ENCODE assay signal across 7 mouse cellular contexts in the genomic region with DNA sequence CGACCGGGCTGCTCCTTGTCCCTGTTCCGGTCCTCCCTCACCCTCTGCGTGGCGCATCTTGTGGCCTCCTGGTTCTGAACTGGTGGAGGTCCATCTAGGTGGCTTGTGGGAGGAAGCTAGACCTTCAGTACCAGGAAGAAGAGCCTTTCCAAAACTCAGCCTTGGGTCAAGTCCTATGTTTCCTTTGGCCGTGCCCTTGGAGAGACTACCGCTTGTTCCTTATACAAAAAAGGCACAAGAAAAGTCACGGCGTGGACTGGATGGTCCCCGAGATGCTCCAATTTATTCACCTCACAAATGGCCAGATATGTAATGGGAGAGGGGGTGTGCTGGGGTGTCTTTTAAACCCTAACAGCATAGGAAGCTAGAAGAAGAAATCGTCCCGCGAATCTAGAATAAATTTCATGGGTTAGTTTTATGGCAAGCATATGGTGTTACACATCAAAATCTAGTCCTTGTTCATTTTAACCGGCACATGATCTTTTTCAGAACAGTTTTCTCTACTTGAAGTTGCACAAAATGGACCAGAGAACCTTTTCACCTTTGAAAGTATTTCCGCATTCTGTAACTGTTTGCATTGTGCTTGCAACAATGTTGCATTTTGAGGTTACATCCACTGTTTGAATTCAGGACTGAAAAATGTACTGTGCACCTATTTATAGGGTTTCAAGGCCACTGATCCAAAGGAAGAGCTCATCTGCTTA. TPM values are rescaled to one million over a fixed set of nuclear protein-coding genes. Genes with fewer than 3 reads are reported as not detected.
DNase-seq lines count a peak whose midpoint lies in the region; ATAC-seq and TF ChIP-seq lines count a peak whose summit lies in the region.

TSS of gene Rnf146 (minus strand) at position 246 of the 704 bp plus-strand sequence.

- H3K36me3 ChIP-seq in limb, embryonic 15.5 days = no peaks in the 10 kb centered on the region

- DNase-seq in 3T3-L1 (ENCODE audit: low read depth, low spot score) = peak; percentile 63
- no peak for DNase-seq in heart, postnatal 36 days
- DNase-seq in urinary bladder, postnatal 10 days (ENCODE audit: low spot score) = no peak

- intact Hi-C loops in heart, postnatal 36 days (cut with DNase I) = no loop called here

- no peaks in the 10 kb centered on the region for H3K27me3 ChIP-seq in limb, embryonic 15.5 days

- TF ChIP-seq CTCF in embryonic fibroblast, embryonic 13.5 days (IDR thresholded peaks at IDR 0.05; ENCODE audit: borderline replicate concordance, insufficient read depth, low read length) = no peak
- TF ChIP-seq CTCF in olfactory bulb, adult 2 months (IDR thresholded peaks at IDR 0.05; ENCODE audit: insufficient read depth, low read depth, low read length) = no peak

- H3K4me1 ChIP-seq in embryonic fibroblast, embryonic 13.5 days (ENCODE audit: control insufficient read depth, insufficient read depth, low read length) = no peaks in the 10 kb centered on the region
- peaks cover 4% of the 10 kb centered on the region; the same call in 1 of the 2 replicates for H3K4me1 ChIP-seq in limb, embryonic 15.5 days
- no peaks in the 10 kb centered on the region for H3K4me1 ChIP-seq in olfactory bulb, adult 2 months (ENCODE audit: control insufficient read depth, insufficient read depth, low read length)

- peak; percentile 99 for TF ChIP-seq POLR2A in embryonic fibroblast, embryonic 13.5 days (IDR thresholded peaks at IDR 0.05; ENCODE audit: low read depth, low read length)
- no peak; the same call in 1 of the 2 replicates for TF ChIP-seq POLR2A in olfactory bulb, adult 2 months (IDR thresholded peaks at IDR 0.05; ENCODE audit: insufficient read depth, low read depth, low read length)

- peak; percentile 21 for ATAC-seq in CD4-positive, CD25-positive, alpha-beta regulatory T cell, adult 4 months
- no peak; the same call in 1 of the 2 replicates for ATAC-seq in limb, embryonic 15.5 days (ENCODE audit: insufficient number of reproducible peaks, low FRiP score, low TSS enrichment, low read depth)

- peak within 1 kb of the TSS; percentile 77 for H3K4me3 ChIP-seq in embryonic fibroblast, embryonic 13.5 days (ENCODE audit: insufficient read depth, low read length)
- peak within 1 kb of the TSS; percentile 83 for H3K4me3 ChIP-seq in limb, embryonic 15.5 days
- peak within 1 kb of the TSS; percentile 93 for H3K4me3 ChIP-seq in olfactory bulb, adult 2 months (ENCODE audit: insufficient read depth, low read depth, low read length)

- H3K9me3 ChIP-seq in limb, embryonic 15.5 days = no peaks in the 10 kb centered on the region

- peak within 1 kb of the TSS; percentile 50 for H3K4me2 ChIP-seq in limb, embryonic 15.5 days

- H3K27ac ChIP-seq in embryonic fibroblast, embryonic 13.5 days (ENCODE audit: insufficient read depth, low read length) = peak within 1 kb of the TSS; percentile 81
- H3K27ac ChIP-seq in limb, embryonic 15.5 days = peak within 1 kb of the TSS; percentile 100
- peak within 1 kb of the TSS; percentile 84 for H3K27ac ChIP-seq in olfactory bulb, adult 2 months (ENCODE audit: insufficient read depth, low read depth, low read length)

- peak within 1 kb of the TSS; percentile 99 for H3K9ac ChIP-seq in limb, embryonic 15.5 days

- WGBS in limb, embryonic 15.5 days = 6% methylated on average over 15 of the region's 15 CpGs
- 5% methylated on average over 15 of the region's 15 CpGs for WGBS in olfactory bulb, adult 2 months

RNA-seq across cellular contexts. Expression of gene Rnf146, which starts in this region (rescaled TPM):
- polyA plus RNA-seq in CD4-positive, CD25-positive, alpha-beta regulatory T cell, adult 4 months (2017; shearing (Covaris generic)) = 10 to 100 TPM; 68.6 to 76.4 TPM
- polyA plus RNA-seq in embryonic fibroblast, embryonic 13.5 days (2011; ENCODE audit: insufficient read length, low read depth, missing spikeins) = 42.9 and 53.4 TPM in 2 replicates
- 10 to 100 TPM; 58.6 to 59.4 TPM for total RNA-seq in heart, postnatal 36 days (2021)
- 50.5 and 62.2 TPM in 2 replicates for polyA plus RNA-seq in limb, embryonic 15.5 days (2015; fragmentation: Nextera tagmentation; extraction: Ambion mirVana)
- not detected in 2 replicates for polyA plus RNA-seq in olfactory bulb, adult 2 months (2012; ENCODE audit: insufficient read depth, insufficient read length, low replicate concordance, missing spikeins)
